Mouse (Mus musculus): ENCODE measurements around the gene Neb. TPM values are rescaled to one million over a fixed set of nuclear protein-coding genes. Genes with fewer than 3 reads are reported as not detected.

The Neb gene
- polyA plus RNA-seq, 1 experiment from 2014 or later, result 15.7 TPM

GRCm38 (mm10) chr2:52224366-52224765 is 153.9 kb downstream of the Neb start:
- no peak overlapping the region for H3K27ac ChIP-seq
- no peak for ATAC-seq (ENCODE audit: insufficient number of reproducible peaks, insufficient read depth, low FRiP score, low TSS enrichment, low read depth)
- H3K9ac ChIP-seq, result no peak overlapping the region
- 74% methylated on average over 5 of the region's 5 CpGs for WGBS
- no peaks in the 10 kb centered on the region for H3K4me1 ChIP-seq
- H3K4me3 ChIP-seq, result no peak overlapping the region
- H3K9me3 ChIP-seq, result no peaks in the 10 kb centered on the region
- H3K4me2 ChIP-seq, result no peak overlapping the region
- no peaks in the 10 kb centered on the region for H3K27me3 ChIP-seq
- H3K36me3 ChIP-seq, result no peaks in the 10 kb centered on the region

GRCm38 (mm10) chr2:52220074-52220473 is 158.2 kb downstream of the Neb start:
- ATAC-seq (ENCODE audit: insufficient number of reproducible peaks, insufficient read depth, low FRiP score, low TSS enrichment, low read depth), result no peak
- no peaks in the 10 kb centered on the region for H3K36me3 ChIP-seq
- H3K4me2 ChIP-seq, result no peak overlapping the region

GRCm38 (mm10) chr2:52215945-52216344 is 162.3 kb downstream of the Neb start:
- no peak overlapping the region for H3K4me3 ChIP-seq
- 91% methylated on average over 8 of the region's 8 CpGs for WGBS
- H3K36me3 ChIP-seq, result no peaks in the 10 kb centered on the region
- no peak for ATAC-seq (ENCODE audit: insufficient number of reproducible peaks, insufficient read depth, low FRiP score, low TSS enrichment, low read depth)
- H3K9me3 ChIP-seq, result no peaks in the 10 kb centered on the region
- no peaks in the 10 kb centered on the region for H3K4me1 ChIP-seq
- H3K27ac ChIP-seq, result no peak overlapping the region
- no peak overlapping the region for H3K9ac ChIP-seq
- H3K27me3 ChIP-seq, result no peaks in the 10 kb centered on the region
- H3K4me2 ChIP-seq, result no peak overlapping the region

More at GRCm38 (mm10) chr2:52220074-52220473, 158.2 kb downstream of the Neb start:
- 46% methylated on average over 8 of the region's 8 CpGs for WGBS
- Histone ChIP-seq H3K9me3 (no peaks in the 10 kb centered on the region), H3K4me1 (no peaks in the 10 kb centered on the region), H3K9ac (no peak overlapping the region), H3K27ac (no peak overlapping the region), H3K4me3 (no peak overlapping the region), H3K27me3 (no peaks in the 10 kb centered on the region)

- no peaks in the 10 kb centered on the region for H3K4me1 ChIP-seq
- no peak overlapping the region for H3K9ac ChIP-seq
- H3K36me3 ChIP-seq, result no peaks in the 10 kb centered on the region
- H3K4me2 ChIP-seq, result no peak overlapping the region
- no peak overlapping the region for H3K4me3 ChIP-seq
- no peak for ATAC-seq (ENCODE audit: insufficient number of reproducible peaks, insufficient read depth, low FRiP score, low TSS enrichment, low read depth)
- H3K9me3 ChIP-seq, result no peaks in the 10 kb centered on the region
- 93% methylated on average over 11 of the region's 11 CpGs for WGBS
- no peaks in the 10 kb centered on the region for H3K27me3 ChIP-seq
- no peak overlapping the region for H3K27ac ChIP-seq
Measured at GRCm38 (mm10) chr2:52212561-52212961, 165.7 kb downstream of the Neb start.

GRCm38 (mm10) chr2:52211358-52211899 is 166.8 kb downstream of the Neb start:
- Histone ChIP-seq H3K9ac (no peak overlapping the region), H3K4me1 (no peaks in the 10 kb centered on the region), H3K27me3 (no peaks in the 10 kb centered on the region), H3K4me3 (no peak overlapping the region), H3K27ac (no peak overlapping the region), H3K9me3 (no peaks in the 10 kb centered on the region), H3K36me3 (no peaks in the 10 kb centered on the region), H3K4me2 (no peak overlapping the region)
- no peak for ATAC-seq (ENCODE audit: insufficient number of reproducible peaks, insufficient read depth, low FRiP score, low TSS enrichment, low read depth)
- WGBS, result 48% methylated on average over 5 of the region's 5 CpGs

- Histone ChIP-seq H3K4me1 (no peaks in the 10 kb centered on the region), H3K9ac (no peak overlapping the region), H3K4me3 (no peak overlapping the region), H3K9me3 (no peaks in the 10 kb centered on the region), H3K27ac (no peak overlapping the region), H3K36me3 (no peaks in the 10 kb centered on the region), H3K27me3 (no peaks in the 10 kb centered on the region), H3K4me2 (no peak overlapping the region)
- WGBS, result 85% methylated on average over 7 of the region's 7 CpGs
- no peak for ATAC-seq (ENCODE audit: insufficient number of reproducible peaks, insufficient read depth, low FRiP score, low TSS enrichment, low read depth)
Measured at GRCm38 (mm10) chr2:52210685-52211084, 167.6 kb downstream of the Neb start.

GRCm38 (mm10) chr2:52204992-52205391 is 173.3 kb downstream of the Neb start:
- H3K4me2 ChIP-seq, result no peak overlapping the region
- no peak overlapping the region for H3K4me3 ChIP-seq
- ATAC-seq (ENCODE audit: insufficient number of reproducible peaks, insufficient read depth, low FRiP score, low TSS enrichment, low read depth), result no peak
- H3K36me3 ChIP-seq, result no peaks in the 10 kb centered on the region
- 80% methylated on average over 4 of the region's 4 CpGs for WGBS
- H3K9ac ChIP-seq, result no peak overlapping the region
- no peaks in the 10 kb centered on the region for H3K9me3 ChIP-seq
- H3K27me3 ChIP-seq, result no peaks in the 10 kb centered on the region
- no peaks in the 10 kb centered on the region for H3K4me1 ChIP-seq
- no peak overlapping the region for H3K27ac ChIP-seq

- ATAC-seq (ENCODE audit: insufficient number of reproducible peaks, insufficient read depth, low FRiP score, low TSS enrichment, low read depth), result no peak
- 89% methylated on average over 6 of the region's 6 CpGs for WGBS
- H3K9ac ChIP-seq, result no peak overlapping the region
Measured at GRCm38 (mm10) chr2:52193629-52194028, 184.6 kb downstream of the Neb start.

GRCm38 (mm10) chr2:52179678-52180077 is 198.6 kb downstream of the Neb start:
- ATAC-seq (ENCODE audit: insufficient number of reproducible peaks, insufficient read depth, low FRiP score, low TSS enrichment, low read depth), result 0 out of 2 replicates have a peak, but pooled peaks have one; percentile 43
- H3K27ac ChIP-seq, result no peak overlapping the region
- no peaks in the 10 kb centered on the region for H3K27me3 ChIP-seq
- H3K36me3 ChIP-seq, result no peaks in the 10 kb centered on the region
- no peak overlapping the region for H3K4me2 ChIP-seq
- H3K4me3 ChIP-seq, result no peak overlapping the region
- H3K4me1 ChIP-seq, result peaks cover 7% of the 10 kb centered on the region; the same call in 1 of the 2 replicates
- H3K9ac ChIP-seq, result no peak overlapping the region
- no peaks in the 10 kb centered on the region for H3K9me3 ChIP-seq
- 71% methylated on average over 1 of the region's 1 CpGs for WGBS

More at GRCm38 (mm10) chr2:52193629-52194028, 184.6 kb downstream of the Neb start:
- H3K27me3 ChIP-seq, result no peaks in the 10 kb centered on the region
- no peak overlapping the region for H3K4me2 ChIP-seq
- H3K36me3 ChIP-seq, result no peaks in the 10 kb centered on the region
- H3K4me3 ChIP-seq, result no peak overlapping the region
- H3K9me3 ChIP-seq, result no peaks in the 10 kb centered on the region
- no peak overlapping the region for H3K27ac ChIP-seq
- no peaks in the 10 kb centered on the region for H3K4me1 ChIP-seq

GRCm38 (mm10) chr2:52177726-52178125 is 200.5 kb downstream of the Neb start:
- Histone ChIP-seq H3K27me3 (no peaks in the 10 kb centered on the region), H3K9me3 (no peaks in the 10 kb centered on the region), H3K4me1 (peaks cover 7% of the 10 kb centered on the region; the same call in 1 of the 2 replicates), H3K4me3 (no peak overlapping the region), H3K36me3 (no peaks in the 10 kb centered on the region), H3K9ac (no peak overlapping the region), H3K27ac (no peak overlapping the region), H3K4me2 (no peak overlapping the region)
- no peak for ATAC-seq (ENCODE audit: insufficient number of reproducible peaks, insufficient read depth, low FRiP score, low TSS enrichment, low read depth)
- 83% methylated on average over 9 of the region's 9 CpGs for WGBS

GRCm38 (mm10) chr2:52177184-52177583 is 201.1 kb downstream of the Neb start:
- Histone ChIP-seq H3K9me3 (no peaks in the 10 kb centered on the region), H3K27me3 (no peaks in the 10 kb centered on the region), H3K4me1 (peaks cover 7% of the 10 kb centered on the region; the same call in 1 of the 2 replicates), H3K9ac (no peak overlapping the region), H3K4me3 (no peak overlapping the region), H3K4me2 (no peak overlapping the region), H3K36me3 (no peaks in the 10 kb centered on the region), H3K27ac (no peak overlapping the region)
- no peak for ATAC-seq (ENCODE audit: insufficient number of reproducible peaks, insufficient read depth, low FRiP score, low TSS enrichment, low read depth)
- 89% methylated on average over 7 of the region's 7 CpGs for WGBS

- Histone ChIP-seq H3K4me1 (peaks cover 7% of the 10 kb centered on the region; the same call in 1 of the 2 replicates), H3K9me3 (no peaks in the 10 kb centered on the region), H3K27ac (no peak overlapping the region), H3K9ac (no peak overlapping the region), H3K36me3 (no peaks in the 10 kb centered on the region), H3K4me3 (no peak overlapping the region), H3K27me3 (no peaks in the 10 kb centered on the region), H3K4me2 (no peak overlapping the region)
- 70% methylated on average over 8 of the region's 8 CpGs for WGBS
- ATAC-seq (ENCODE audit: insufficient number of reproducible peaks, insufficient read depth, low FRiP score, low TSS enrichment, low read depth), result no peak
Measured at GRCm38 (mm10) chr2:52176537-52176936, 201.7 kb downstream of the Neb start.
